Mouse (Mus musculus): ENCODE results near the gene Nr4a3. TPM values are rescaled to one million over a fixed set of nuclear protein-coding genes. Genes with fewer than 3 reads are reported as not detected.

Nr4a3 gene
- polyA plus RNA-seq, 1 experiment from 2014 or later = 0.34 TPM

DNA sequence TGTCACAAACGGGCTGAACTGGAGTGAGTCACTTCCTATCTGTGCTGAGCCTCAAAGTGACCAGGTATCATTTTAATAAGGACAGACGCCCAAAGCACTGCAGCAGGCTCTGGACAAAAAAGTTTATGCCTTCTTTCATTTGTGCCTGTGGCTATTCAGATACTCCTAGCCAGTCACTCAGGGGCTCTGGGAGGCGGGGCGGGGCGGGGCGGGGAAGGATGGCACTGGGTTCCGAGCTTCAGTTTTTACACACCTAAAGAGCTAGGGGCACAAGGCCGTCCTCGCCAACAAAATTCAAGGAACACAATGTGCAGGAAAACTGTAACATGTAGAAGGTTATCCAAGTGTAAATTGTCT is 79.4 kb downstream of the Nr4a3 start:
- Histone ChIP-seq H3K9me3 (ENCODE audit: control insufficient read depth, low read length) (no peaks in the 10 kb centered on the region), H3K27me3 (ENCODE audit: control insufficient read depth, insufficient read depth, low read length) (no peaks in the 10 kb centered on the region), H3K4me3 (ENCODE audit: low read depth, low read length) (peak overlapping the region; percentile 93), H3K27ac (replicated peaks) (peak overlapping the region; percentile 49; the same call in 1 of the 2 replicates), H3K4me1 (replicated peaks; ENCODE audit: control insufficient read depth, insufficient read depth) (no peaks in the 10 kb centered on the region), H3K4me2 (replicated peaks; ENCODE audit: low read depth) (peak overlapping the region; percentile 84), H3K36me3 (ENCODE audit: control insufficient read depth, insufficient read depth, low read length) (no peaks in the 10 kb centered on the region), H3K9ac (ENCODE audit: low read length) (peak overlapping the region; percentile 93; the same call in 1 of the 2 replicates)
- DNase-seq (ENCODE audit: low spot score) (no peak), ATAC-seq (ENCODE audit: low FRiP score, low TSS enrichment) (peak; percentile 74)
- WGBS = 4% methylated on average over 9 of the region's 9 CpGs
- TF ChIP-seq EP300 (optimal IDR thresholded peaks at IDR 0.05) (no peak), CTCF (IDR thresholded peaks at IDR 0.05; ENCODE audit: low read depth) (no peak)

GRCm38 (mm10) chr4:48124773-48125469 is 80.0 kb downstream of the Nr4a3 start, which contains the start of gene Stx17:
Gene Stx17 (plus strand): TSS chr4:48124915.
- DNase-seq (ENCODE audit: low spot score) = peak; percentile 91
- Histone ChIP-seq H3K4me2 (replicated peaks; ENCODE audit: low read depth) (peak within 1 kb of the TSS; percentile 84), H3K36me3 (ENCODE audit: control insufficient read depth, insufficient read depth, low read length) (no peaks in the 10 kb centered on the region), H3K4me3 (ENCODE audit: low read depth, low read length) (peak within 1 kb of the TSS; percentile 93), H3K27ac (replicated peaks) (peak within 1 kb of the TSS; percentile 80), H3K9ac (ENCODE audit: low read length) (peak within 1 kb of the TSS; percentile 93), H3K27me3 (ENCODE audit: control insufficient read depth, insufficient read depth, low read length) (no peaks in the 10 kb centered on the region), H3K9me3 (ENCODE audit: control insufficient read depth, low read length) (no peaks in the 10 kb centered on the region), H3K4me1 (replicated peaks; ENCODE audit: control insufficient read depth, insufficient read depth) (no peaks in the 10 kb centered on the region)
- under 1% methylated on average over 50 of the region's 58 CpGs for WGBS
- ATAC-seq (ENCODE audit: low FRiP score, low TSS enrichment) = peak; percentile 99
- TF ChIP-seq CTCF (IDR thresholded peaks at IDR 0.05; ENCODE audit: low read depth) = no peak
- no peak for TF ChIP-seq EP300 (optimal IDR thresholded peaks at IDR 0.05)

- Histone ChIP-seq H3K4me3 (ENCODE audit: low read depth, low read length) (no peak overlapping the region), H3K27me3 (ENCODE audit: control insufficient read depth, insufficient read depth, low read length) (no peaks in the 10 kb centered on the region), H3K36me3 (ENCODE audit: control insufficient read depth, insufficient read depth, low read length) (peaks cover 9% of the 10 kb centered on the region), H3K27ac (replicated peaks) (no peak overlapping the region), H3K4me1 (replicated peaks; ENCODE audit: control insufficient read depth, insufficient read depth) (no peaks in the 10 kb centered on the region), H3K9ac (ENCODE audit: low read length) (no peak overlapping the region), H3K9me3 (ENCODE audit: control insufficient read depth, low read length) (no peaks in the 10 kb centered on the region), H3K4me2 (replicated peaks; ENCODE audit: low read depth) (no peak overlapping the region)
- TF ChIP-seq EP300 (optimal IDR thresholded peaks at IDR 0.05) = no peak
- TF ChIP-seq CTCF (IDR thresholded peaks at IDR 0.05; ENCODE audit: low read depth) = no peak
- DNase-seq (ENCODE audit: low spot score) = no peak
- WGBS = 85% methylated on average over 6 of the region's 6 CpGs
- ATAC-seq (ENCODE audit: low FRiP score, low TSS enrichment) = no peak
Measured at GRCm38 (mm10) chr4:48130314-48130713, 85.4 kb downstream of the Nr4a3 start.

GRCm38 (mm10) chr4:48131606-48132005 is 86.7 kb downstream of the Nr4a3 start:
- Histone ChIP-seq H3K4me1 (replicated peaks; ENCODE audit: control insufficient read depth, insufficient read depth) (no peaks in the 10 kb centered on the region), H3K4me3 (ENCODE audit: low read depth, low read length) (no peak overlapping the region), H3K27ac (replicated peaks) (no peak overlapping the region), H3K9me3 (ENCODE audit: control insufficient read depth, low read length) (no peaks in the 10 kb centered on the region), H3K36me3 (ENCODE audit: control insufficient read depth, insufficient read depth, low read length) (peaks cover 9% of the 10 kb centered on the region), H3K4me2 (replicated peaks; ENCODE audit: low read depth) (no peak overlapping the region), H3K9ac (ENCODE audit: low read length) (no peak overlapping the region), H3K27me3 (ENCODE audit: control insufficient read depth, insufficient read depth, low read length) (no peaks in the 10 kb centered on the region)
- no peak for TF ChIP-seq EP300 (optimal IDR thresholded peaks at IDR 0.05)
- no peak for TF ChIP-seq CTCF (IDR thresholded peaks at IDR 0.05; ENCODE audit: low read depth)
- DNase-seq (ENCODE audit: low spot score) (no peak), ATAC-seq (ENCODE audit: low FRiP score, low TSS enrichment) (no peak)
- WGBS = 89% methylated on average over 9 of the region's 9 CpGs

- Histone ChIP-seq H3K4me3 (ENCODE audit: low read depth, low read length) (no peak overlapping the region), H3K36me3 (ENCODE audit: control insufficient read depth, insufficient read depth, low read length) (peaks cover 9% of the 10 kb centered on the region), H3K4me1 (replicated peaks; ENCODE audit: control insufficient read depth, insufficient read depth) (no peaks in the 10 kb centered on the region), H3K9ac (ENCODE audit: low read length) (no peak overlapping the region), H3K27ac (replicated peaks) (no peak overlapping the region), H3K27me3 (ENCODE audit: control insufficient read depth, insufficient read depth, low read length) (no peaks in the 10 kb centered on the region), H3K9me3 (ENCODE audit: control insufficient read depth, low read length) (no peaks in the 10 kb centered on the region), H3K4me2 (replicated peaks; ENCODE audit: low read depth) (no peak overlapping the region)
- 60% methylated on average over 3 of the region's 3 CpGs for WGBS
- no peak for TF ChIP-seq CTCF (IDR thresholded peaks at IDR 0.05; ENCODE audit: low read depth)
- no peak for TF ChIP-seq EP300 (optimal IDR thresholded peaks at IDR 0.05)
- DNase-seq (ENCODE audit: low spot score) = no peak
- ATAC-seq (ENCODE audit: low FRiP score, low TSS enrichment) = no peak
Measured at GRCm38 (mm10) chr4:48132721-48133120, 87.8 kb downstream of the Nr4a3 start.

Other genes starting within 250 kb of the Nr4a3 start
- gene Stx17, start 79.8 kb downstream of the Nr4a3 start, polyA plus RNA-seq (2015; fragmentation: Nextera tagmentation; extraction: Ambion mirVana) = 28.4 and 28.5 TPM in 2 replicates
- gene Erp44, start 234.4 kb downstream of the Nr4a3 start, polyA plus RNA-seq (2015; fragmentation: Nextera tagmentation; extraction: Ambion mirVana) = 118 and 121 TPM in 2 replicates
- 2.2 and 2.6 TPM in 2 replicates for gene Invs, start 234.6 kb downstream of the Nr4a3 start, polyA plus RNA-seq (2015; fragmentation: Nextera tagmentation; extraction: Ambion mirVana)